Mouse (Mus musculus) ES-E14 (cell line): ENCODE measurements around the gene Stmn1.

Source experiments
- MAFK ChIP-seq: IDR thresholded peaks from 2 replicates; pipeline ENCODE4 v1.6.1; 2014; ENCODE audit warnings: mild to moderate bottlenecking, low read depth, low read length, inconsistent platforms; ENCODE audit not compliant: insufficient read depth
- ZC3H11A ChIP-seq: IDR thresholded peaks from 2 replicates; pipeline ENCODE4 v1.6.1; 2012; ENCODE audit warnings: low read depth, mild to moderate bottlenecking, inconsistent platforms, low read length, borderline replicate concordance

DNA sequence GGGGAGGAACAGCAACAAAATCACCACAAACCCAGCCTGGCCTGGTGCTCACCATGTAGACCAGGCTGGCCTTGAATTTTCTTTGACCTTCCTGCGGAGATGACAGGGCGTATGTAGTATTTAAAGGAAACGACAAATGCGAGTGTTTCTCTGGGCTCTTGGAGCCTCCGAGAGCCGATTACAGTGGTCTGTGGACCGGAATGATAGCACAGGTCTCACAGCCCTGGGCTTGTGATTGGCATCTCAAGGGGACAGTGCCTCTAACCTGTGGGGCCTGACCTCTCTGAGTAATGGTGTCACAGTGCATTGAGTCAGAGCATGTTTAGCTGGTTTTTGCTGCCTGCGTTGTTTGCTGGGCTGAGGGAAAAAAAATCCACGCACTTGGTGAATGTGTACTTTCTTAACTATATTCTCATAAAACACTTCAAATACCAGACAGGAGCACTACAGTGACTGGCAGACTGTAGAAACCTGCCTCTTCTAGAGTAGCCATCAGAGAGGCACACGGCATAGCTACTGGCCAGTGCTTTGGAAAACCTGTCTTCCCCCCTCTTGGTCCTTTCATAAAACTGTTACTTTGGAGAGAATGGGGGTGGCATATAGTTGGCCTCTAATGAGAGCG is 46.3 kb downstream of the Stmn1 start:
- no peak for TF ChIP-seq ZC3H11A
- TF ChIP-seq MAFK: no peak
